Mouse (Mus musculus): ENCODE data around the gene Siglecg. TPM values are rescaled to one million over a fixed set of nuclear protein-coding genes. Genes with fewer than 3 reads are reported as not detected.

Gene Siglecg
- total and polyA plus RNA-seq, 2 experiments from 2014 or later, result 0.04 TPM; not detected in 1

- ATAC-seq (ENCODE audit: insufficient read depth, low read depth), result no peak
- Histone ChIP-seq H3K9ac (replicated peaks; ENCODE audit: low read depth, low read length) (no peak overlapping the region), H3K9me3 (replicated peaks; ENCODE audit: control insufficient read depth, low read length) (no peaks in the 10 kb centered on the region), H3K4me3 (ENCODE audit: low read depth, low read length) (no peak overlapping the region), H3K4me1 (ENCODE audit: control insufficient read depth, insufficient read depth) (no peaks in the 10 kb centered on the region), H3K36me3 (replicated peaks; ENCODE audit: control insufficient read depth, insufficient read depth, low read length) (no peaks in the 10 kb centered on the region), H3K4me2 (ENCODE audit: low read depth, low read length) (no peak overlapping the region), H3K27me3 (ENCODE audit: control insufficient read depth, insufficient read depth, low read length) (no peaks in the 10 kb centered on the region), H3K27ac (ENCODE audit: low read depth) (no peak overlapping the region)
- no peak for TF ChIP-seq EP300 (IDR thresholded peaks at IDR 0.05; ENCODE audit: low read depth)
- no peak for TF ChIP-seq CTCF (IDR thresholded peaks at IDR 0.05; ENCODE audit: low read depth)
- 46% methylated on average over 4 of the region's 4 CpGs for WGBS
- DNase-seq (ENCODE audit: low spot score), result no peak
These were observed 24.9 kb downstream of the Siglecg start for GRCm38 (mm10) chr7:43432891-43433290.

DNA sequence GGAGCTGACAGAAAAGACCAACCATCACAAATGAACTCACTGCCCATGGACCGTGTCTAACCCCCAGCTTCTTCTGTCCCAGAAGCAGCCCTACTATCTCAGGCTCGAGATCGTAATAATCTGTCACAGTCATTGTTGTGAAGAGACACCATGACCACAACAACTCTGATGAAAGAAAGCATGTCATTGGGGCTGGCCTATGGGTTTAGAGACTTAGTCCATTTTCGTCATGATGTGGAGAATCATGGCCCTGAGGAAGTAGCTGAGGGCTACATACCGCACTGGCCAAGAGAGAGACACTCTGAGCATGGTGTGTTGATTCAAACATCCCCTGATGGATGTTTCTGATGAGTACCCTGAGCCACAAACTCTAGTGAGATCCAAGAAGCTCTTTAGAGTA lies 26.7 kb downstream of the Siglecg start:
- no peak for TF ChIP-seq CTCF (IDR thresholded peaks at IDR 0.05; ENCODE audit: low read depth)
- TF ChIP-seq EP300 (IDR thresholded peaks at IDR 0.05; ENCODE audit: low read depth), result no peak
- no peak overlapping the region for H3K4me2 ChIP-seq (ENCODE audit: low read depth, low read length)
- no peak overlapping the region for H3K27ac ChIP-seq (ENCODE audit: low read depth)
- H3K27me3 ChIP-seq (ENCODE audit: control insufficient read depth, insufficient read depth, low read length), result no peaks in the 10 kb centered on the region
- 86% methylated on average over 5 of the region's 5 CpGs for WGBS
- H3K36me3 ChIP-seq (replicated peaks; ENCODE audit: control insufficient read depth, insufficient read depth, low read length), result no peaks in the 10 kb centered on the region
- DNase-seq (ENCODE audit: low spot score) (no peak), ATAC-seq (ENCODE audit: insufficient read depth, low read depth) (no peak)
- H3K9me3 ChIP-seq (replicated peaks; ENCODE audit: control insufficient read depth, low read length), result no peaks in the 10 kb centered on the region
- H3K9ac ChIP-seq (replicated peaks; ENCODE audit: low read depth, low read length), result no peak overlapping the region
- H3K4me1 ChIP-seq (ENCODE audit: control insufficient read depth, insufficient read depth), result no peaks in the 10 kb centered on the region
- H3K4me3 ChIP-seq (ENCODE audit: low read depth, low read length), result no peak overlapping the region

GRCm38 (mm10) chr7:43436341-43437255 lies 28.6 kb downstream of the Siglecg start, which contains the start of gene Nkg7:
Gene Nkg7, plus strand, starts transcription at chr7:43437073.
- Histone ChIP-seq H3K4me2 (ENCODE audit: low read depth, low read length) (no peak within 1 kb of the TSS), H3K27me3 (ENCODE audit: control insufficient read depth, insufficient read depth, low read length) (no peaks in the 10 kb centered on the region), H3K36me3 (replicated peaks; ENCODE audit: control insufficient read depth, insufficient read depth, low read length) (no peaks in the 10 kb centered on the region), H3K9me3 (replicated peaks; ENCODE audit: control insufficient read depth, low read length) (no peaks in the 10 kb centered on the region), H3K27ac (ENCODE audit: low read depth) (no peak within 1 kb of the TSS), H3K4me3 (ENCODE audit: low read depth, low read length) (no peak within 1 kb of the TSS), H3K4me1 (ENCODE audit: control insufficient read depth, insufficient read depth) (no peaks in the 10 kb centered on the region), H3K9ac (replicated peaks; ENCODE audit: low read depth, low read length) (no peak within 1 kb of the TSS)
- no peak for DNase-seq (ENCODE audit: low spot score)
- ATAC-seq (ENCODE audit: insufficient read depth, low read depth), result no peak
- TF ChIP-seq EP300 (IDR thresholded peaks at IDR 0.05; ENCODE audit: low read depth) (no peak), CTCF (IDR thresholded peaks at IDR 0.05; ENCODE audit: low read depth) (no peak)
- WGBS, result 60% methylated on average over 10 of the region's 10 CpGs

GRCm38 (mm10) chr7:43438611-43439010 lies 30.6 kb downstream of the Siglecg start:
- TF ChIP-seq CTCF (IDR thresholded peaks at IDR 0.05; ENCODE audit: low read depth) (no peak), EP300 (IDR thresholded peaks at IDR 0.05; ENCODE audit: low read depth) (no peak)
- H3K27ac ChIP-seq (ENCODE audit: low read depth), result no peak overlapping the region
- H3K4me2 ChIP-seq (ENCODE audit: low read depth, low read length), result no peak overlapping the region
- peaks cover 7% of the 10 kb centered on the region for H3K4me1 ChIP-seq (ENCODE audit: control insufficient read depth, insufficient read depth)
- H3K27me3 ChIP-seq (ENCODE audit: control insufficient read depth, insufficient read depth, low read length), result no peaks in the 10 kb centered on the region
- H3K9ac ChIP-seq (replicated peaks; ENCODE audit: low read depth, low read length), result no peak overlapping the region
- DNase-seq (ENCODE audit: low spot score) (no peak), ATAC-seq (ENCODE audit: insufficient read depth, low read depth) (no peak)
- no peak overlapping the region for H3K4me3 ChIP-seq (ENCODE audit: low read depth, low read length)
- H3K36me3 ChIP-seq (replicated peaks; ENCODE audit: control insufficient read depth, insufficient read depth, low read length), result no peaks in the 10 kb centered on the region
- WGBS, result 73% methylated on average over 4 of the region's 4 CpGs
- H3K9me3 ChIP-seq (replicated peaks; ENCODE audit: control insufficient read depth, low read length), result no peaks in the 10 kb centered on the region

GRCm38 (mm10) chr7:43440482-43440881 lies 32.5 kb downstream of the Siglecg start, which contains the start of gene Cldnd2:
Gene Cldnd2, plus strand, starts transcription at chr7:43440782.
- ATAC-seq (ENCODE audit: insufficient read depth, low read depth) (no peak), DNase-seq (ENCODE audit: low spot score) (no peak)
- Histone ChIP-seq H3K4me3 (ENCODE audit: low read depth, low read length) (no peak within 1 kb of the TSS), H3K27me3 (ENCODE audit: control insufficient read depth, insufficient read depth, low read length) (no peaks in the 10 kb centered on the region), H3K4me2 (ENCODE audit: low read depth, low read length) (no peak within 1 kb of the TSS), H3K27ac (ENCODE audit: low read depth) (no peak within 1 kb of the TSS), H3K4me1 (ENCODE audit: control insufficient read depth, insufficient read depth) (peaks cover 18% of the 10 kb centered on the region), H3K36me3 (replicated peaks; ENCODE audit: control insufficient read depth, insufficient read depth, low read length) (no peaks in the 10 kb centered on the region), H3K9ac (replicated peaks; ENCODE audit: low read depth, low read length) (no peak within 1 kb of the TSS), H3K9me3 (replicated peaks; ENCODE audit: control insufficient read depth, low read length) (no peaks in the 10 kb centered on the region)
- whole genome bisulfite sequencing, result 81% methylated on average over 6 of the region's 6 CpGs
- no peak for TF ChIP-seq EP300 (IDR thresholded peaks at IDR 0.05; ENCODE audit: low read depth)
- TF ChIP-seq CTCF (IDR thresholded peaks at IDR 0.05; ENCODE audit: low read depth), result no peak
